Mouse (Mus musculus): ENCODE measurements around the gene Rnf19b. TPM values are rescaled to one million over a fixed set of nuclear protein-coding genes. Genes with fewer than 3 reads are reported as not detected.
A peak's percentile ranks its signal among the peaks of the same experiment; 100 is the strongest.

Rnf19b gene
- polyA plus RNA-seq, 1 experiment from 2014 or later = 7.1 TPM

DNA sequence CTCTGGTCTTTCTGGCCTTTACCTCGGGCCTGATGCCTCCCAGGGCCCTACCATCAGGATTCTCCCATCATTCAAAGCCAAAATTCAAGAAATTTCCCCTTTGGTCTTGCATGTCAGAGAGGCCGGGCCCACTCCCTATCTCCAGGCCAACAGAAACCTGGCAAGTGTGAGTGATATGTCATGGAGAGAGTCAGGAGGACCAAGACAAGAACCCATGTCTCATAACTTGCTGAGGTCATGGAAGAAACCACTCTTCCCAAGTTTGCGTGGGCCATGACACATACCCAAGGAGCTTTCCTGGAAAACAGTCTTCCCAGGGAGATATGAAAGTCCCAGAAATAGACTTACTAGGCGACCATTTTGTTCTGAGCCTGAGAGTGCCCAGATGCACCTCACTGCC, 36.2 kb upstream of the Rnf19b start:
- no peaks in the 10 kb centered on the region for H3K27me3 ChIP-seq
- H3K4me3 ChIP-seq (replicated peaks) = no peak overlapping the region
- no peak overlapping the region for H3K27ac ChIP-seq
- 83% methylated on average over 4 of the region's 4 CpGs for WGBS
- no peak overlapping the region for H3K9ac ChIP-seq
- H3K9me3 ChIP-seq (replicated peaks) = no peaks in the 10 kb centered on the region
- H3K4me2 ChIP-seq = no peak overlapping the region
- H3K36me3 ChIP-seq = no peaks in the 10 kb centered on the region
- peaks cover 12% of the 10 kb centered on the region for H3K4me1 ChIP-seq
- ATAC-seq (replicated peaks; ENCODE audit: low FRiP score) = no peak

DNA sequence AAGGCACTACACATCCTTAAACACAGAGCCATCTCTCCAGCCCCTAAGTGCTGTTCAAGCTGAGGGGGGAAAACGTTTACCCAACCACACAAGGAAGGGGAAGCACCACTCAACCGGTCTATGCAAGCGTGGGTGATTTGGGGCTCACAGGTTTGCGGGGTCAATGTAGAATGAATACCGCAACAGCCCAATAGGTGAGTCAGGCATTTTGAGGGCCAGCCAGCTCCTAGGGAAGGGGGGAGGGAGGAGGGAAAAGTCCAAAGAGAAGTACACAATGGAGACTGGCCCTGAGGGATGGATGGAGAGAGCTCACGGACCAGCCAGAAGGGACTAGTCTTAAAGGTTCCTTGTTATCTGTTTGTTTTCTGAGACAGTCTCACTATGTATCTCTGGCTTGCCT, 34.2 kb upstream of the Rnf19b start:
- peaks cover 12% of the 10 kb centered on the region for H3K4me1 ChIP-seq
- no peak overlapping the region for H3K9ac ChIP-seq
- H3K27ac ChIP-seq = no peak overlapping the region
- H3K4me2 ChIP-seq = no peak overlapping the region
- H3K36me3 ChIP-seq = no peaks in the 10 kb centered on the region
- no peak for ATAC-seq (replicated peaks; ENCODE audit: low FRiP score)
- H3K9me3 ChIP-seq (replicated peaks) = no peaks in the 10 kb centered on the region
- no peak overlapping the region for H3K4me3 ChIP-seq (replicated peaks)
- no peaks in the 10 kb centered on the region for H3K27me3 ChIP-seq
- WGBS = 91% methylated on average over 6 of the region's 6 CpGs

DNA sequence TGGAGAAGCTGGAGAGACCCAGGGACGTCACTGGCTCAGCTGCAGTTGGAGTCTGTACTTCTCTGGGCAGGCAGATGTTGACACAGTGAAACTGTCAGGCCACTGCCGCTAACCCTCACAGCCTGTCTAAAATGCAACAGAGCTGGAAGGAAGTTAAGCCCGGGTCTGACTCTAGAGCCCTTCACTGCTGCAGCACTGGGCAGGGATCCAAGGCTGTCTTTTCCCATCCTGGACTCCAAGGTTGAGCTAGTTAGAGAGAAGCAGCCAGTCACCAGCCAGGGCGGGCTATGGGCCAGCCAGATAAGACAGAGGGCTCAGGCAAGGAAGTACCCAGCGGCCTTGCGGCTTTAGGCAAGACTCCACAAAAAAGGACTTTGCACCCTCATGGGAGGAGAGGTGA, 33.3 kb upstream of the Rnf19b start:
- Histone ChIP-seq H3K4me2 (no peak overlapping the region), H3K27me3 (no peaks in the 10 kb centered on the region), H3K4me3 (replicated peaks) (no peak overlapping the region), H3K9ac (no peak overlapping the region), H3K9me3 (replicated peaks) (no peaks in the 10 kb centered on the region), H3K36me3 (no peaks in the 10 kb centered on the region), H3K4me1 (peaks cover 12% of the 10 kb centered on the region), H3K27ac (no peak overlapping the region)
- WGBS = 50% methylated on average over 6 of the region's 6 CpGs
- peak; percentile 43; the same call in 1 of the 2 replicates for ATAC-seq (replicated peaks; ENCODE audit: low FRiP score)

DNA sequence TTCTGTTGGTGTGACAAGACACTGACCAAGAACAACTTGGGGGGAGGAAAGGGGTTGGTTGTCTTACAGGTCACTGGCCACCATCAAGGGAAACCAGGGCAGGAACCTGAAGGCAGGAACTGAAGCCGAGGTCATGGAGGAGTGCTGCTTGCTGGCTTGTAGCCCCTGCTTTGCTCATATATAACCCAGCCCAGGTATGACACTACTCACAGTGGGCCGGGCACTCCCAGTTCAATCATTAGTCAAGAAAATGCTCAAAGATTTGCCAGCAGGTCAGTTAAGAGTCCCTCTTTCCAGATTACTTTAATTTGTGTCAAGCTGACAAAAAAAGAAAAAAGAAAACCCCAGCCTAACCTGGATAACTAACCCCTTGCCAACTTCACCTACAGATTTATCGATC, 32.4 kb upstream of the Rnf19b start:
- Histone ChIP-seq H3K9ac (no peak overlapping the region), H3K4me3 (replicated peaks) (no peak overlapping the region), H3K4me1 (peaks cover 6% of the 10 kb centered on the region), H3K4me2 (no peak overlapping the region), H3K9me3 (replicated peaks) (no peaks in the 10 kb centered on the region), H3K36me3 (no peaks in the 10 kb centered on the region), H3K27me3 (no peaks in the 10 kb centered on the region), H3K27ac (no peak overlapping the region)
- no peak for ATAC-seq (replicated peaks; ENCODE audit: low FRiP score)
- 87% methylated on average over 3 of the region's 3 CpGs for WGBS

DNA sequence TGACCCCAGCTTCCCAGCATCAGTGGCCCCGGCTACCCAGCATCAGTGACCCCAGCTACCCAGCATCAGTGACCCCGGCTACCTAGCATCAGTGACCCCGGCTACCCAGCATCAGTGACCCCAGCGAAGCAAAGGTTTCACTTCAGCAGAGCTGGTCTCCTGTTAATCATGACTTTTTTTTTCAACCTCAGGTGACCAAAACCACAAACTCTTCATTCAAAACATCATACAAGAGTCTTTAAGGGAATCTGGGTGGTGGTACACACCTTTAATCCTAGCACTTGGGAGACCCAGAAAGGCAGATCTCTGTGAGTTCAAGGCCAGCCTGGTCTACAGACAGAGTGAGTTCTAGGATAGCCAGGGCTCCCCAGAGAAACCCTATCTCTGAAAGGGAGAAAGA, 27.3 kb upstream of the Rnf19b start:
- Histone ChIP-seq H3K4me1 (peaks cover 31% of the 10 kb centered on the region), H3K4me2 (no peak overlapping the region), H3K27ac (no peak overlapping the region), H3K9ac (no peak overlapping the region), H3K36me3 (no peaks in the 10 kb centered on the region), H3K27me3 (no peaks in the 10 kb centered on the region), H3K4me3 (replicated peaks) (no peak overlapping the region), H3K9me3 (replicated peaks) (no peaks in the 10 kb centered on the region)
- no peak for ATAC-seq (replicated peaks; ENCODE audit: low FRiP score)
- 88% methylated on average over 4 of the region's 4 CpGs for WGBS

DNA sequence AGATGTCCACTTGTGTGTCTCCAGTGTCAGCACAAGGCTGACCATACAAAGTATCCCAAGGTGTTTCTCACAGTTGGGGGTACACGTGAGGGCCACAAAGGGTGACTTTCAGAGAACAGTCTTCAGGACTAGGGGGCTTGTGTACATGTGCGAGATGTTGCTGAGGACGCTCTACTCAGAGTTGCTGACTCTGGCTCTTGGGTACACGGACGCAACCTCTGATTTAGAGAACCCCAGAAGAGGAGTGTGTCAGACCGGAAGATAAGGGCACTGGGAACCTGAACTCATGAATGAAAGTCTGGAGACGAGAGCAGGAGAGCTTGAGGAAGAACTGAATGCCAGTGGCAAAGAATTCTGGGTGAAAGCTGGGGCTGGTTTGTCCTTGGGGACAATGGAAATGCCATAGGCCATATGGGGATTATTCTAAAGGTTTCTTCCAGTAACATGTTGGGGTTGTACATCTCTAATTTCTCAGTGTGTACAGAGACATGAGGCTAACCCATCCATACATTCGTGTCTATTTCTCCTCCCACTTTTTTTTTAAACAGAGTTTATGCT, 26.6 kb upstream of the Rnf19b start:
- H3K9ac ChIP-seq = no peak overlapping the region
- H3K9me3 ChIP-seq (replicated peaks) = no peaks in the 10 kb centered on the region
- H3K36me3 ChIP-seq = no peaks in the 10 kb centered on the region
- H3K4me2 ChIP-seq = no peak overlapping the region
- H3K4me1 ChIP-seq = peaks cover 32% of the 10 kb centered on the region
- 88% methylated on average over 8 of the region's 8 CpGs for WGBS
- no peak overlapping the region for H3K4me3 ChIP-seq (replicated peaks)
- ATAC-seq (replicated peaks; ENCODE audit: low FRiP score) = no peak
- H3K27me3 ChIP-seq = no peaks in the 10 kb centered on the region
- no peak overlapping the region for H3K27ac ChIP-seq

DNA sequence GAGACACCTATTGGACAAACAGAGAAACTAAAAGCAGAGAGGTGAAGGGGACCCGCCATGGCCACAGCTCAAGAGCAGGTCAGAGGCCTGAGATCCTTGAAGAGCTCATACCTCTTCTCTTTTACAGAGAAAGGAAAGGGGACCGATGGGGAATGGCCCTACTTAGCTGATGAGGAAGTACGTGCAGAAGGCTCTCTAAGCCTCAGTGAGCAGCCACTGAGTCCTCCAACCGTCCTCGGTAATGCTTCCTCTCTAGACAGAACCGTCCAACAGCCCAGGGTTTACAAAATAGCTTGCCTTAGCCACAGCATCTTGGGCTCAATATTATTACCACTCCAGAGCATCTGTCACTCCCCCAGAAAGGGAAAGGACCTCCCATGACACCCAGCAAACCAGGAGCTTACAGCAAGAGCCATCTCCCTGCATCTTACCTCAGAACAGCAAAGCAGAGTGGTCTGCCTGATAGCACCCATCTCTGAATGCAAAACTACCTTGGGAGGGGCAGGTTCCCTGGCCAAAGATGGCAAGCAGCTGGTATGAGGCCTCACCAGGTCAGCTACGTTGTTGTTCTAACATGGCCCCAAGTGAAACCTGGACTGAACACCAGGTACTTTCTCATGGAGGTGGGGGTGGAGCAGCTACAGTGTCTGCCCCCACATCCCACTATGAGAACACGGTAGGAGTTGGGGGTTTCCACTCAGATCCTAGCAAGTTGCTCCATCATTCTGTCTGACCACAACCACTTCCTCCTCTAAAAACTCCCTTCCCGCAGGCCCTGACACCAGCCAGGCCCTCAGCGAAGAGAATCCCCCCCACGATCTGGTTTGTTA, 25.7 kb upstream of the Rnf19b start:
- H3K27me3 ChIP-seq = no peaks in the 10 kb centered on the region
- no peak overlapping the region for H3K4me3 ChIP-seq (replicated peaks)
- 62% methylated on average over 11 of the region's 11 CpGs for WGBS
- H3K4me2 ChIP-seq = no peak overlapping the region
- H3K9ac ChIP-seq = no peak overlapping the region
- H3K4me1 ChIP-seq = peaks cover 32% of the 10 kb centered on the region
- ATAC-seq (replicated peaks; ENCODE audit: low FRiP score) = no peak
- no peaks in the 10 kb centered on the region for H3K36me3 ChIP-seq
- H3K9me3 ChIP-seq (replicated peaks) = no peaks in the 10 kb centered on the region
- peak overlapping the region; percentile 67 for H3K27ac ChIP-seq

DNA sequence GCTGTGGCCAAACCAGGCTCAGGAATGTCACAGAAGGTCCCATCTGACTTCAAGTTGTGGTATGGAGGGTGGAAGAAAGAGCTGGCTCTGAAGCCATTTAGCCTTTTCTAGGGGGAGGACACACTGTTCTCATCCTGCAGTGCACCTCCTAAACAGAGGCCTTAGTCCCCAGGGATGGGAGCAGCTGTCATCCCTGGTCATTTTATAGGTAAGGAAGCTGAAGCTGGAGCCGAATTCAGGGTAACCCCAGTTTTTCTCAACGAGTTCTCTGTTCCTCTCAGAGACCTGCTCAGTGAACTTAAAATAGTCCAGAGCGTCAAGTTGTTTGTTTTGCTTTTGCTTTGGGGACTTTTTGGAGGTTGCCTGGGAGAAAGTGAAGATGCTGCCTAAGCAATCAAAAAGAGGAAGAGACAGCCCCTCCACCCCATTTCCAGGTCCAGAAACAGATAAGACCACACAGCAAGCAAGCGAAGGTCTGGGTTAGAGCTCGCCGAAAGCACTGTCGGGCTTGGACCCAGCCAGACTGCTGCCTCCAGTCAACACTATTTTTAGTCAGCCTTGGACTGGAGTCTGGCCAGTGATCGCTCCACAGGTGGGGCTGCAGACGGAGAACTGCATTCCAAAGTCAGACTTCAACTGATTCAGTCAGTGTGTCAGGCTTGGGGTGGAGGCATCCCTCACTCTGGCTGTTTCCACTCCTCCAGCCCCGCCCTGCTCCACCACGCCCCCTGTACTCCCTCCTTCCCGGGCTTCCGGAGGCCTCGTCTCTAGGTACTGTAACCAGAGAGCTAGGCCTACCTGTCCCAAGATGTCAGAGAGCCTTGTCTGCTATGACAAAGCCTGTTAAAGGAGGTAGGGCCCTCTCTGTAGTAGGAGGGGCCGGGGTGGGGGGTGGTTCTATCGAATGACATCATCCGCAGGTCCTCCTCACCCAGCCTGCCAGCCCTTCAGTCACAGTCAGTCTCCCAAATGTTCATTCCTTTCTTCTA, 24.8 kb upstream of the Rnf19b start:
- 21% methylated on average over 17 of the region's 17 CpGs for WGBS
- Histone ChIP-seq H3K27me3 (no peaks in the 10 kb centered on the region), H3K4me1 (peaks cover 32% of the 10 kb centered on the region), H3K4me3 (replicated peaks) (0 out of 2 replicates have a peak overlapping the region, but pooled peaks have one; percentile 3), H3K27ac (peak overlapping the region; percentile 67), H3K4me2 (peak overlapping the region; percentile 46), H3K36me3 (no peaks in the 10 kb centered on the region), H3K9ac (peak overlapping the region; percentile 8; the same call in 1 of the 2 replicates), H3K9me3 (replicated peaks) (no peaks in the 10 kb centered on the region)
- peak; percentile 94 for ATAC-seq (replicated peaks; ENCODE audit: low FRiP score)

DNA sequence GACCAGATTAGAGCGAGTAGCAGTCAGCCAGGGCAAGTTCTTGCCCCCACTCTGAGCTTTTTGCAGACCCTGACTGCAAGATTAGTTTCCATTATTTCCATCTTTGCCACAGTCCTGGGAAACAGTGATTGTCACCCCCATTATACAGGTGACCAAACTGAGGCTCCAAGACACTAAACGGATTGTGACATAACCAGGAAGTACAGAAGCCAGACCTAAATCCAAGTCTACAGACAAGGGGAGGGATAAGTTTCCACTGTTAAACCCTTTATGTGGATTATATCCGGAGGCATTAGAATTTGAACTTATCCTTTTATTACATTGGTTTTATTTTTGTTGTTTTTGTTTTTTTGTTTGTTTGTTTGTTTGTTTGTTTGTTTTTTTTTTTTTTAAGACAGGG, 23.8 kb upstream of the Rnf19b start:
- Histone ChIP-seq H3K9ac (no peak overlapping the region), H3K4me2 (no peak overlapping the region), H3K36me3 (no peaks in the 10 kb centered on the region), H3K4me1 (peaks cover 32% of the 10 kb centered on the region), H3K27ac (no peak overlapping the region), H3K27me3 (no peaks in the 10 kb centered on the region), H3K4me3 (replicated peaks) (no peak overlapping the region), H3K9me3 (replicated peaks) (no peaks in the 10 kb centered on the region)
- 89% methylated on average over 3 of the region's 3 CpGs for WGBS
- ATAC-seq (replicated peaks; ENCODE audit: low FRiP score) = no peak

DNA sequence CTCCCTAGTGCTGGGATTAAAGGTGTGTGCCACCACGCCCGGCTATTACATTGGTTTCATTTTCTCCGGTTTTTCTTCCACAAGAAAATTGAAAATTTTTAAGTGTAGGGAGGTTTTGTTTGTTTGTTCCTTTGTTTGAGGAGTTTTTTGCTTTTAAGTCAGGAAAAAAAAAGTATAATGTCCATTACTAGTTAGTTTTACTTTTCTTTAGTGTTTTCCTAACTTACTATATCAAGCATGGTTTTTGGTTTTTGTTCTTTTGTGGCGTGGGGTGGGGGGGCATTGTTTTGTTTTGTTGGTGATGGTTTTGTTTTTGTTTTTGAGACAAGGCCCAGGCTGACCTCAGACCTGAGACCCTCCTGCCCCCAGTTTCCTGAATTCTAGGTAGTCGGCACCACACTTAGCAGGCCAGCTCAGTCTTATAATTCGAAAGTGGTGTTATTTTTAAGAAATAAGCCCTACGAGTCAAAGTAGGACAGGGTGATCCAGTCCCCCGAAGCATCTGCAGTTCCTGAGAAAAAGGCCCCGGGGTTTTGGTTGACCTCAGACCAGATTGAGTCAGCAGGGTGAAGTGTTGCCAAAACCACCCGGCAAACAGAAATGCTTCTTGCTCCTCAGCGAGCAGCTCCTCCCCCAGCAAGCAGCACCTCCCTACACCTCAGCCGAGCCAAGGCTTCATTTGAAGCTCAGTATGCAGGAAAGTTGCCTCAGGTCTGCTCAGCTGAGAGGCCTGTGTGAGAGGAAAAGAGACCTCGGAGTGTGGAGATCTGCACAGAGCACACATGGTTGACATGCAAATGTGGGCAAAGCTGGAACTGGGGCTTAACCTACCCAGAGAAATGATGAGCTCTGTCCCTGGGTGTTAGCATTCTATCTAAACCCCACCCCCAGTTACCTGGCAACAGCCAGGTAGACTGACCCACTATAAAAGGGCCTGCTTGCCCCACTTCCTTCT, 23.1 kb upstream of the Rnf19b start:
- Histone ChIP-seq H3K9ac (no peak overlapping the region), H3K36me3 (no peaks in the 10 kb centered on the region), H3K9me3 (replicated peaks) (no peaks in the 10 kb centered on the region), H3K27me3 (no peaks in the 10 kb centered on the region), H3K27ac (peak overlapping the region; percentile 11), H3K4me2 (no peak overlapping the region), H3K4me1 (peaks cover 32% of the 10 kb centered on the region), H3K4me3 (replicated peaks) (no peak overlapping the region)
- no peak for ATAC-seq (replicated peaks; ENCODE audit: low FRiP score)
- WGBS = 38% methylated on average over 13 of the region's 13 CpGs

DNA sequence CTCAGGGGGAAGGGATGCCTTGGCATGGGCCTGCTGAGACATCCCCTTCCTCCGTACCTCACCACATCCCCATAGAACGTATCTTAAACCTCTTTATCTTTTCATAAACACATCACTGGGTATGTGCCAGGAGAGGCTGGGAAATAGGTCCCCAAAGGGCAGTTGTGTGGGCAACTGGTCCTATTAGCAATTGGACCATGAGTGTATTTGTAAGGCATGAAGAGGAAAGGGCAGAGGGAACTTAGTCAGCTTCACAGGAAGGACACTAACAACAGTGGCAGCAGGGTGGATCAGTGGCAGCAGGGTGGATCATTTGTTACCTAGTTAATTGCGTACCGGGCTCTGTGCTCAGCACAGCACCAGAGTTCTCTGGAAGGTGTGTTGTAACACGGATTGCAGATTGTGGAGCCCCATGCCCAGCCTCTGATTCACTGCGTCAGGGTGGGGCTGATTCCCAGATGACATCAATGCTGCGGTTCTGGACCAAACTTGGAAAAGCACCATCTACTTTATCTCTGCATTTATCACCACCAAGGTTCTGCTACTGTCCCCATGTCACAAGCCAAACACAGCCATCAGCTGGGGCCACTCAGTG, 22.1 kb upstream of the Rnf19b start:
- Histone ChIP-seq H3K4me3 (replicated peaks) (no peak overlapping the region), H3K9me3 (replicated peaks) (no peaks in the 10 kb centered on the region), H3K27me3 (no peaks in the 10 kb centered on the region), H3K27ac (no peak overlapping the region), H3K36me3 (no peaks in the 10 kb centered on the region), H3K4me1 (peaks cover 32% of the 10 kb centered on the region), H3K4me2 (no peak overlapping the region), H3K9ac (no peak overlapping the region)
- ATAC-seq (replicated peaks; ENCODE audit: low FRiP score) = no peak
- 70% methylated on average over 7 of the region's 7 CpGs for WGBS

All from kidney, embryonic 15.5 days (tissue).